Mouse (Mus musculus) erythroblast, embryonic 14.5 days (primary cell): ENCODE results near the gene Mrgprf. TPM values are rescaled to one million over a fixed set of nuclear protein-coding genes. Genes with fewer than 3 reads are reported as not detected.

Experiments used
- H3K27me3 ChIP-seq: 2 replicates; pipeline ENCODE4 v1.6.1; 2012; ENCODE audit warnings: inconsistent platforms; ENCODE audit not compliant: control insufficient read depth
- H3K36me3 ChIP-seq: 2 replicates; pipeline ENCODE4 v1.6.1; 2012; ENCODE audit warnings: mild to moderate bottlenecking, inconsistent platforms; ENCODE audit not compliant: control insufficient read depth
- H3K4me1 ChIP-seq: 2 replicates; pipeline ENCODE4 v1.6.1; 2012; ENCODE audit warnings: inconsistent platforms; ENCODE audit not compliant: control insufficient read depth
- H3K4me3 ChIP-seq: replicated peaks from 2 replicates; pipeline ENCODE3; 2012; ENCODE audit warnings: moderate library complexity, mild to moderate bottlenecking, inconsistent platforms
- H3K9me3 ChIP-seq: 2 replicates; pipeline ENCODE4 v1.6.1; 2012; ENCODE audit warnings: low read length, inconsistent platforms, mixed read lengths; ENCODE audit not compliant: control insufficient read depth
- GATA1 ChIP-seq: IDR thresholded peaks from 2 replicates; pipeline ENCODE4 v1.6.1; 2012; ENCODE audit warnings: low read length, inconsistent platforms, mixed read lengths
- TAL1 ChIP-seq: IDR thresholded peaks from 3 replicates; pipeline ENCODE4 v1.6.1; 2012; ENCODE audit warnings: low read length, inconsistent platforms, mixed read lengths
- polyA plus RNA-seq: library from polyadenylated mRNA; stranded (reverse); fragments of >175 nt; gene quantifications from 2 replicates; pipeline ENCODE4 v1.2.3, GENCODE M21; 2012

The Mrgprf gene
- polyA plus RNA-seq, 1 experiment, result not detected

DNA sequence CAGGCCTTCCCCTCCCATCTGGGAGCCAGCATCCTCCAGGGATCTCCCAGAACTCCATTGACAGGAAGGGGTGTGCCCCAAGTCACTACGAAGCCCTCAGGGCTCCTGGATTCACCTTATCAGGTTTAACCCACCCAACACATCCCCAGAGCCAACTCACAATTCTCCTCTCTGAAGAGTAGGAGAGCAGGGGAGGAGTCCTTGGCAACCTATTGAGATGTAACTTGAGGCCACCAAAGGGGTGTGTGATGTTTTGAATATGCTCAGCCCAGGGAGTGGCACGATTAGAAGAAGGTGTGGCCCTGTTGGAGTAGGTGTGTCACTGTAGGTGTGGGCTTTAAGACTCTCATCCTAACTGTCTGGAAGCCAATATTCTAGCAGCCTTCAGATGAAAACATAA lies 25.1 kb downstream of the Mrgprf start:
- TF ChIP-seq GATA1, result no peak
- no peak for TF ChIP-seq TAL1
- Histone ChIP-seq H3K9me3 (no peaks in the 10 kb centered on the region), H3K4me3 (no peak overlapping the region), H3K36me3 (no peaks in the 10 kb centered on the region), H3K4me1 (peaks cover 5% of the 10 kb centered on the region), H3K27me3 (no peaks in the 10 kb centered on the region)

DNA sequence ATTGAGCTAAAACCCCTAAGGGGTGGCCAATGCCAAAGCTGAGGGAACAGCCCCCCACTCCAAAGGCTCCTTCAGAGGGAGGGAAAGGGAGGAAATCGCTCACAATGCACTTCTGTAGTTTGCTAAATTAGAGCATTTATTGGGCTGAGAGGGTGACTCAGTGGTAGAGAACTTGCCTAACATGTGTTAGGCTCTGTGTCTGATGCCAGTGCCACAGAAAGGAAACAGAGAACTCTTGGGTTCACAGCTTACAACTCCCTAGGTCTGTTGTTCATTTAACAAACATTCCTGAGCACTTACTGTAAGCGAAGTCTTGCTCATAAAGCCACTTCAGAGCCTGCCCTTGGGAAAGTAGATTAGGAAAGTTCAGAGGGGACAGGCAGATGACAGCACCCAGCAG lies 29.4 kb downstream of the Mrgprf start:
- Histone ChIP-seq H3K4me3 (no peak overlapping the region), H3K4me1 (peaks cover 5% of the 10 kb centered on the region), H3K36me3 (no peaks in the 10 kb centered on the region), H3K9me3 (no peaks in the 10 kb centered on the region), H3K27me3 (no peaks in the 10 kb centered on the region)
- no peak for TF ChIP-seq GATA1
- no peak for TF ChIP-seq TAL1

DNA sequence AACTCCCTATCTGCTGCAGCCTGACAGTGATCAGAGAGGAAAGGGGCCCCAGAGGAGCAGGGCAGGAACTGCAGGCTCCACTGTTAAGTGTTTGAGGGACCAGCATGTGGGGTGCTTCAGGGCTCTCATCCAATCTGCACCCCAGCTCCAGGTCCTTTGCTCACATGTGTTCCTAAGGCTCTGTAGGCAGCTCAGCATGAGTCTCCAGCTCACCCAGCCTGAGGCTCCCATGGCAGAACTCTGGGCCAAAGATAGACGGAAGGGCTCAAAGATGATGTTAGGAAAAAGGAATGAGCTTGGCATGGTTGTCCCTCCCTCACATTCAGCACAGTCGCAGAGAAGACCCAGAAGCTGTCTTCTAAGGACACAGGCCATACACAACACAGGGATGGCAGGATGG lies 30.0 kb downstream of the Mrgprf start:
- no peak for TF ChIP-seq TAL1
- no peak for TF ChIP-seq GATA1
- Histone ChIP-seq H3K9me3 (no peaks in the 10 kb centered on the region), H3K4me1 (peaks cover 4% of the 10 kb centered on the region), H3K4me3 (no peak overlapping the region), H3K27me3 (no peaks in the 10 kb centered on the region), H3K36me3 (no peaks in the 10 kb centered on the region)

DNA sequence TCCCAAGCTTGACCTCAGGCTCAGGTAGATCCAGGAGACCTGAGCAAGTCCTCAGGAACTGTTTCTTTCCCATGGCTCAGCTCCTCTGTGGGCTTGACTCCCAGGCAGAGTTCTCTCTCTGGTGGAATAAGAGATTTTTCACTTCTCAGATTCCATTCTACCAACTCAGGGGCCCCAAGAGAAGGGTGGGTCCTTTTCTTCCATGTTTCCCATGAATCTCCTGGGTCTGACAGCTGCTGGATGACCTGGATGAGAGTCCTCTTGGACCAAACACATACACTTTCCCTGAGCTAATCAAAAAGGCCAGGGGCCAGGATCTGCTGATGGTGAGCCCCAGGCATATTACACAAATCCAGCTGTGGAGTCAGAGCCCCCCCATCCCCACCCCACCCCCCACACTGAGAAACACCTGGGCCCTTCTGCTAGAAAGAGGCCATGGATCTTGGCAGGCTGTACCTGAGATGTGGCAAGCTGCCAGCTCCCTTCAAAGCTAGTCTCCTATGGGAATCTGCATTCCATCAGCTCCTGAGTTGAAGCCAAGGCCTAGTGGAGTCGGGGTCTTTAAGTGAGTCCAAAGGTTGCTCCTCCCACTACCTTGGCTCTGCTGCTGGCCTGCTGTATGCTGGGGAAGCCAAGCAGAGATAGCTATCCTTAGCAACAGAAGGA lies 31.9 kb downstream of the Mrgprf start:
- Histone ChIP-seq H3K4me1 (no peaks in the 10 kb centered on the region), H3K36me3 (no peaks in the 10 kb centered on the region), H3K4me3 (no peak overlapping the region), H3K9me3 (no peaks in the 10 kb centered on the region), H3K27me3 (no peaks in the 10 kb centered on the region)
- no peak for TF ChIP-seq TAL1
- no peak for TF ChIP-seq GATA1

DNA sequence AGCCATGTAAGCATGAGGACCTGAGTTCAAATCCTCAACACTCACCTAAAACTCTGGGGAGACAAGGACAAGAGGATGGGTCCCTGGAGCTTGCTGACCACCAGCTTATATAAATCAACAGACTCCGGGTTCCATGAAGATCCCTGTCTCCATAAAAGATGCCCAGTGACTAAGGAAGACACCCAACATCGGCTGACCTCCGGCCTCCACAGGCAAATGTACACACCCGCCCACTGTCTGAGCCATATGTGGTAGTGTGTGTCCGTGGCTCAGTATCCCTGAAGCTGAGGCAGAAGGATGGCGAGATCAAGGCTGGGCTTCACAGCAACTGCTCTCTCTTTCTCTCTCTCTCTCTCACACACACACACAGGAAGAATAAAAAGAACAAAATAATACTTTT lies 33.3 kb downstream of the Mrgprf start:
- Histone ChIP-seq H3K4me3 (no peak overlapping the region), H3K27me3 (no peaks in the 10 kb centered on the region), H3K9me3 (no peaks in the 10 kb centered on the region), H3K36me3 (no peaks in the 10 kb centered on the region), H3K4me1 (no peaks in the 10 kb centered on the region)
- TF ChIP-seq TAL1 (no peak), GATA1 (no peak)

DNA sequence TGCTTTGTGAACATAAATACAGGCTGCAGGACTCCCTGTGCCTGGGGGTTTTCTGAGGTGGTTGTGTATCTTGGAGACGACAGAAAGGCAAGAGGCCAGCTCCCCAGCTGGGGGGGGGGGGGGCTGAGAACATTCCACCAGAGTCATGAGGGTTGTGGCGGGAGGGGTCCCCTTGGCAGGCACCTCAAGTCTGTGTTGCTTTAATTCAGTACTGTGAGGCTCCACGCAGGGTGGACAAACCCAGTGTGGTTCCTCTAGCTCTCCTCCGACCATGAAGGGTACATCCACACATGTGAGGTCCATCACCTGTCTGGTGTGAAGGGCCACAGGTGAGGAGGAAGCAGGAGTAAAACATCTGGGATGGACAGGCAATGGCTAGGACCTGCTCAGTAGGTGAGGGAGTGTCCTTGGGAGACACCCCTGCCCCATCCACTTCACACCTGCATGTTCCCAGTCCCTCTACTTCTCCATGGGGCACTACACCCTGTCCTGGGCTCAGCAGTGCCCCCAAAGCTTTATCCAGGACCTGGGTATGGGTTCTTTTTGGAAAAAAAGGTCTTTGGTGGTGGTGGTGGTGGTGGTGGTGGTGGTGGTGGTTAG lies 33.9 kb downstream of the Mrgprf start:
- no peaks in the 10 kb centered on the region for H3K36me3 ChIP-seq

DNA sequence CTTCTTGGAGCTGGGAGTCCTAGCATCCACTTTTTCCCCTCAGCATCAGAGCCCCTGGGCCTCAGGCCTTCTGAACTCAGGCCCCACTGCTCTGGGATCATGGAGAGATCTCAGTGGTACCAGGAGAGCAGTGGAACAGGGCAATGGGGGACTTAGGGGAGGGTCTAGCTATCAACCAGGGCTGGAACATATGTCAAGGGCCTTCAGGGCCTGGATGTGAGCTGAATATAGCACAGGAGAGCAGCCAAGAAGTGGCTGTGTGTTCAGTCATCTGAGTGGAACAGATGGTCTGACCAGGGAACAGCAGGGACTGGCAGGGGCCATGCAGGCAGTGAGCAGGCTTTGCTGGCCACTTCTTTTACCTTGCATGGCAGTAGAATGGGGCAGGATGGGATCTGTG lies 34.6 kb downstream of the Mrgprf start:
- TF ChIP-seq TAL1 (no peak), GATA1 (no peak)
- Histone ChIP-seq H3K27me3 (no peaks in the 10 kb centered on the region), H3K9me3 (no peaks in the 10 kb centered on the region), H3K4me1 (no peaks in the 10 kb centered on the region), H3K36me3 (no peaks in the 10 kb centered on the region), H3K4me3 (no peak overlapping the region)

More for the DNA sequence above, 33.9 kb downstream of the Mrgprf start:
- Histone ChIP-seq H3K4me1 (no peaks in the 10 kb centered on the region), H3K9me3 (no peaks in the 10 kb centered on the region), H3K4me3 (no peak overlapping the region), H3K27me3 (no peaks in the 10 kb centered on the region)
- TF ChIP-seq GATA1 (no peak), TAL1 (no peak)

DNA sequence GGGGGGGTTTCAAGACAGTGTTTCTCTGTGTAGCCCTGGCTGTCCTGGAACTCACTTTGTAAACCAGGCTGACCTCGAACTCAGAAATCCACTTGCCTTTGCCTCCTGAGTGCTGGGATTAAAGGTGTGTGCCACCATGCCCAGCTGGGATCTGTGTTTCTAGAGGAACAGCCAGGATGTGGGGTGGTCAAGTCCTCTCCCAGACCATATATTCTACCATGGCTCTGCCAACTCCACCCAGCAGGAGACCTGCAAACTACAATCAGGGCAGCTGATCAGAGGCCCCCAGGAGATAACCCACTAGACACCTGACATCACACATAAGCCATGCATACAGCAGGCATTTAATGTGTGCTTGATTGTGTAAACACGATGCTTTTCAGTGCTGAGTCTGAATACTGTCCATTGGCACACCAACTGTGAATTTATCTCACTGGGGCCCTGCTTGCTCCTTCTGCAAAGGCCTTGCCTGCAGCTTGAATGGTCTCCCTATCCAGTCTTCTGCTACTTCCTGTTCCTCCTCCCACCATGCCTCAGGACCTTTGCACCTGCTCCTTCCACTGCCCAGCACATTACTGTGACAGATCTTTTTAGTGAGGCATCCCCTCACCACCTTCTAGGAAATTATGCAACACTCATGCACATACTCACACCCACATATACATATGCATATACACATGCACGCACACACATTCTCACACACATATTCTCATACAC lies 35.1 kb downstream of the Mrgprf start:
- Histone ChIP-seq H3K36me3 (no peaks in the 10 kb centered on the region), H3K4me3 (no peak overlapping the region), H3K4me1 (no peaks in the 10 kb centered on the region), H3K9me3 (no peaks in the 10 kb centered on the region), H3K27me3 (no peaks in the 10 kb centered on the region)
- TF ChIP-seq TAL1, result no peak
- TF ChIP-seq GATA1, result no peak

DNA sequence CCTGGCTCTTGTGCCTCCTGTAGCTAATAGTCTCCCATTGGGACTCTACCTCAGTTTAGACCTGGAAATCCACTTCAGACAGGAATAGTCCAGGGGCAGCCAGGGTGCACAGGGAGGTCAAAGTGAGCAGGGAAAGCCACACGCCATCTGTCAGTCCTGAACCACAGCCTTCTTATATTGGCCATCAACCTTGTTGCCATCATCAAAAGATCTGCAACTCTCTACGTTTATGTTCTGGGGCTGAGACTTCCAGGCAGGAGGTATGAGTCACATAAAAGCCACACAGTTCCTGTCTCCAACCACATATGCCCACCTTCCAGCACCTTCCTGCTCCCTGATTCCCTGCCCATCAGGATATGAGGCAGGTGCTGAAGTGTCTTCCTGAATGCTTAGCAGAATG lies 37.3 kb downstream of the Mrgprf start:
- TF ChIP-seq GATA1 (no peak), TAL1 (no peak)
- no peaks in the 10 kb centered on the region for H3K36me3 ChIP-seq
- H3K4me1 ChIP-seq, result no peaks in the 10 kb centered on the region
- no peaks in the 10 kb centered on the region for H3K27me3 ChIP-seq
- no peak overlapping the region for H3K4me3 ChIP-seq
- H3K9me3 ChIP-seq, result no peaks in the 10 kb centered on the region
